Mouse (Mus musculus) heart, postnatal 0 days (tissue): ENCODE data around the gene Sufu. TPM values are rescaled to one million over a fixed set of nuclear protein-coding genes. Genes with fewer than 3 reads are reported as not detected.
A peak's percentile ranks its signal among the peaks of the same experiment; 100 is the strongest.

ENCODE experiments used
- ATAC-seq: fragments of 200-750 bp; cut with Nextera tagmentation; 2 replicates; pipeline ENCODE4 v1.8.0; 2017; ENCODE audit warnings: low read depth, moderate number of reproducible peaks, moderate library complexity; ENCODE audit not compliant: insufficient read depth
- DNase-seq: peaks from one replicate; pipeline ENCODE4 v3.0.0-alpha.2; 2016; ENCODE audit warnings: low spot score
- H3K27ac ChIP-seq: fragments of 300-500 bp; sonication (generic); 2 replicates; pipeline ENCODE4 v1.5.1; 2014; ENCODE audit warnings: low read depth, mild to moderate bottlenecking
- H3K27me3 ChIP-seq: fragments of 300-500 bp; sonication (generic); 2 replicates; pipeline ENCODE4 v1.6.1; 2014; ENCODE audit warnings: low read length, mixed read lengths; ENCODE audit not compliant: control insufficient read depth, insufficient read depth
- H3K36me3 ChIP-seq: fragments of 300-500 bp; sonication (generic); replicated peaks from 2 replicates; pipeline ENCODE4 v1.6.1; 2014; ENCODE audit warnings: low read length, mixed read lengths; ENCODE audit not compliant: control insufficient read depth, insufficient read depth
- H3K4me1 ChIP-seq: fragments of 300-500 bp; sonication (generic); 2 replicates; pipeline ENCODE4 v1.6.1; 2014; ENCODE audit warnings: antibody characterized with exemption; ENCODE audit not compliant: control insufficient read depth, insufficient read depth
- H3K4me2 ChIP-seq: fragments of 300-500 bp; sonication (generic); 2 replicates; pipeline ENCODE4 v1.6.1; 2014; ENCODE audit warnings: low read depth, mild to moderate bottlenecking, low read length, moderate library complexity
- H3K4me3 ChIP-seq: fragments of 300-500 bp; sonication (generic); 2 replicates; pipeline ENCODE4 v1.5.1; 2014; ENCODE audit warnings: low read depth, low read length
- H3K9ac ChIP-seq: fragments of 300-500 bp; sonication (generic); replicated peaks from 2 replicates; pipeline ENCODE4 v1.6.1; 2014; ENCODE audit warnings: low read depth, low read length, mixed read lengths
- H3K9me3 ChIP-seq: fragments of 300-500 bp; sonication (generic); replicated peaks from 2 replicates; pipeline ENCODE4 v1.6.1; 2016; ENCODE audit warnings: low read length; ENCODE audit not compliant: control insufficient read depth
- CTCF ChIP-seq: IDR thresholded peaks from 2 replicates; pipeline ENCODE4 v1.5.1; 2016; ENCODE audit warnings: antibody characterized with exemption, control low read depth, low read depth
- EP300 ChIP-seq: IDR thresholded peaks from 2 replicates; pipeline ENCODE4 v1.6.1; 2016; ENCODE audit warnings: antibody characterized with exemption, low read depth
- WGBS: fragments of 180-500 bp; shearing (Covaris S2); extraction: QIAGEN DNeasy Blood & Tissue Kit; methylation state at CpG from one replicate; pipeline ENCODE4 v1.1.7; 2014; 5-methylcytosine and 5-hydroxymethylcytosine counted together
- polyA plus RNA-seq: library from polyadenylated mRNA; unstranded; fragments of >200 nt; fragmentation: Nextera tagmentation; extraction: Ambion mirVana; gene quantifications from 2 replicates; pipeline ENCODE4 v1.2.1, GENCODE M21; 2015
- total RNA-seq: library from RNA; depleted of rRNA; stranded (reverse); fragments of >200 nt; gene quantifications from 2 replicates; pipeline ENCODE4 v1.2.3, GENCODE M21; 2014; ENCODE audit warnings: low replicate concordance

The Sufu gene
- total and polyA plus RNA-seq, 2 experiments from 2014 or later = 9.2 to 11.0 TPM

GRCm38 (mm10) chr19:46514387-46514786, 117.7 kb downstream of the Sufu start:
- TF ChIP-seq EP300 = no peak
- 0 out of 2 replicates have a peak, but pooled peaks have one; percentile 5 for TF ChIP-seq CTCF
- H3K4me3 ChIP-seq = no peak overlapping the region
- H3K9ac ChIP-seq = no peak overlapping the region
- ATAC-seq (no peak), DNase-seq (no peak)
- no peak overlapping the region for H3K27ac ChIP-seq
- WGBS = 76% methylated on average over 12 of the region's 12 CpGs
- H3K9me3 ChIP-seq = no peaks in the 10 kb centered on the region
- peaks cover 38% of the 10 kb centered on the region for H3K4me1 ChIP-seq
- no peaks in the 10 kb centered on the region for H3K27me3 ChIP-seq
- H3K36me3 ChIP-seq = peaks cover 68% of the 10 kb centered on the region
- no peak overlapping the region for H3K4me2 ChIP-seq

- Histone ChIP-seq H3K36me3 (peaks cover 61% of the 10 kb centered on the region), H3K27ac (no peak overlapping the region), H3K4me2 (no peak overlapping the region), H3K9ac (no peak overlapping the region), H3K4me3 (no peak overlapping the region), H3K9me3 (no peaks in the 10 kb centered on the region), H3K27me3 (no peaks in the 10 kb centered on the region), H3K4me1 (peaks cover 28% of the 10 kb centered on the region)
- ATAC-seq (no peak), DNase-seq (no peak)
- WGBS = 85% methylated on average over 24 of the region's 24 CpGs
- TF ChIP-seq CTCF (no peak), EP300 (no peak)
These were observed 118.7 kb downstream of the Sufu start for GRCm38 (mm10) chr19:46515287-46515821.

DNA sequence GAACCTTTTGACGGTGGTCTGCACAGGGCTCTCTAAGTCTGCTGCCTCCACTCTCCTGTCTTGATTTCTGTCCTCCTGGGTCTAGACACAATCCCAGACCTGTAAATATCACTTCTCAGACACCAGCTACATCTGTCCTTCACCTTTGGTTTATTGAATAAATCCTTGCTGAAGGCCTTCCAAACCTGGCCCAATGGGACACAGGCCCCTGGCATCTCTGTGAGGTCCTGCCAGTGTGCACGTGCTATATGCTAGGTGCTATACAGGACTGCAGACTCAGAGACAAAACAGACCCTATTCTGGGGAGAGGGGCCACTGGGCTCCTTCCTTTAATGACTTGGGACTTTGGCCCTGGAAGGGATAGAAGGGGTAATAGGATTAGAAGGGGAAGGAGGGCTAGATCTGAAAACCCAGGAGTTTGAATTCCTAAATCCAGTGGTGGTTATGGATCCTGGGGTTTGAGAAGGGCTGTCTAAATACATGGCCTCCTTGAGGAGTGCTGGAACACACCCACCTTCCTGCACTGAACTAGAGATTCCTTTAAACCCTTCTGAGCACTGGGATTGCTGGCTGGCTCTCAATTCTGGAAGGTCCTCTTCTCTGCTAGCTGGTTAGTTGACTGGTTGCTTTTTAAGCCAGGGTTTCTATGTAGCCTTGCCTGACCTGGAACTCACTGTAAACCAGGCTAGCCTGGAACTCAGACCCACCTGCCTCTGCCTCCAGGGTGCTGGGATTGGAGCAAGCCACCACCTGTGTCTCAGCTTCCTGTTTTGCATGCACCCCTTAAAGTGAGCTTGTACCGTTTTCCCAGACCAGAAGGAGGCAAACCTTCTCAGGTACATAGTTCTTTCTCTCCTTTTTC, 120.2 kb downstream of the Sufu start:
- Histone ChIP-seq H3K27ac (peak overlapping the region; percentile 32; the same call in 1 of the 2 replicates), H3K4me1 (peaks cover 17% of the 10 kb centered on the region), H3K27me3 (no peaks in the 10 kb centered on the region), H3K36me3 (peaks cover 49% of the 10 kb centered on the region), H3K4me3 (no peak overlapping the region), H3K9me3 (no peaks in the 10 kb centered on the region), H3K4me2 (no peak overlapping the region), H3K9ac (no peak overlapping the region)
- WGBS = 69% methylated on average over 3 of the region's 3 CpGs
- TF ChIP-seq EP300 (no peak), CTCF (no peak)
- DNase-seq (no peak), ATAC-seq (no peak)

GRCm38 (mm10) chr19:46517529-46518351, 121.0 kb downstream of the Sufu start:
- Histone ChIP-seq H3K9ac (0 out of 2 replicates have a peak overlapping the region, but pooled peaks have one; percentile 42), H3K27me3 (no peaks in the 10 kb centered on the region), H3K9me3 (no peaks in the 10 kb centered on the region), H3K27ac (peak overlapping the region; percentile 47; the same call in 1 of the 2 replicates), H3K4me3 (0 out of 2 replicates have a peak overlapping the region, but pooled peaks have one; percentile 29), H3K4me2 (peak overlapping the region; percentile 61), H3K36me3 (peaks cover 41% of the 10 kb centered on the region), H3K4me1 (peaks cover 19% of the 10 kb centered on the region)
- DNase-seq = no peak
- TF ChIP-seq EP300 (no peak), CTCF (no peak)
- WGBS = 41% methylated on average over 11 of the region's 14 CpGs
- 0 out of 2 replicates have a peak, but pooled peaks have one; percentile 4 for ATAC-seq

GRCm38 (mm10) chr19:46518352-46518787, 121.7 kb downstream of the Sufu start:
- peak; percentile 54 for ATAC-seq
- Histone ChIP-seq H3K4me2 (peak overlapping the region; percentile 61), H3K36me3 (peaks cover 35% of the 10 kb centered on the region), H3K27ac (peak overlapping the region; percentile 47; the same call in 1 of the 2 replicates), H3K9ac (peak overlapping the region; percentile 42; the same call in 1 of the 2 replicates), H3K27me3 (no peaks in the 10 kb centered on the region), H3K9me3 (no peaks in the 10 kb centered on the region), H3K4me3 (peak overlapping the region; percentile 29), H3K4me1 (peaks cover 25% of the 10 kb centered on the region)
- TF ChIP-seq EP300 (no peak), CTCF (no peak)
- no peak for DNase-seq
- 3% methylated on average over 12 of the region's 13 CpGs for WGBS
